ENCODE assay signal across 7 mouse cellular contexts in the genomic region with DNA sequence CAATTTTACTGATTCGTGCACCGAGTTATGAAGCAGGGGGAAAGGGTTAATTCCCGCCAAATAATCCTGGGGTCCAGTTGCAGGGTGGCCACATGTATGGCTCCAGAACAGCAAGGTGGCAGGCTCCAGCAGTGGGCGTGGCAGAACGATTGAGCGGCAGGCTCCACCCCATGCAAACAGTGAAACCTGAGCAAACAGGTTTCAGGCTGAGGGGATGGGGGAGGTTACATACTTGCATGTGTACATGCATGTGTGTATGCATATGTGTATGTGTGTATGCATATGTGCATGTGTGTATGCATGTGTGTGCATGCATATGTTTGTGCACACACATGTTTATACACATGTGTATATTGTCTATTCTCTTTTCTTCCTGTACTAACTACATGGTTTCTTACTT. TPM values are rescaled to one million over a fixed set of nuclear protein-coding genes. Genes with fewer than 3 reads are reported as not detected.
DNase-seq lines count a peak whose midpoint lies in the region; ATAC-seq and TF ChIP-seq lines count a peak whose summit lies in the region.
"Not testable (repeated sequence)": the region's sequence is repeated elsewhere in the genome, so short reads cannot be mapped to it uniquely, and the experiment has no call there.

No protein-coding gene starts in this region.

- H3K9ac ChIP-seq in heart, embryonic 12.5 days, result peak overlapping the region; percentile 36; the same call in 1 of the 2 replicates
- not testable (repeated sequence) for H3K9ac ChIP-seq in hindbrain, embryonic 15.5 days; lung, embryonic 14.5 days; midbrain, embryonic 15.5 days; stomach, embryonic 14.5 days (replicated peaks; ENCODE audit: low read depth, low read length)

- H3K4me1 ChIP-seq in forebrain, embryonic 10.5 days, result peaks cover 32% of the 10 kb centered on the region
- H3K4me1 ChIP-seq in heart, embryonic 12.5 days (replicated peaks), result peaks cover 17% of the 10 kb centered on the region
- peaks cover 26% of the 10 kb centered on the region for H3K4me1 ChIP-seq in hindbrain, embryonic 15.5 days (replicated peaks)
- H3K4me1 ChIP-seq in limb, embryonic 10.5 days, result peaks cover 22% of the 10 kb centered on the region
- not testable (repeated sequence) for H3K4me1 ChIP-seq in lung, embryonic 14.5 days (ENCODE audit: insufficient read depth); stomach, embryonic 14.5 days (ENCODE audit: control insufficient read depth, insufficient read depth, low read length)
- H3K4me1 ChIP-seq in midbrain, embryonic 15.5 days, result peaks cover 18% of the 10 kb centered on the region

- not testable (repeated sequence) for TF ChIP-seq CTCF in lung, embryonic 14.5 days (IDR thresholded peaks at IDR 0.05; ENCODE audit: low read depth)

- H3K9me3 ChIP-seq in forebrain, embryonic 10.5 days; heart, embryonic 12.5 days (replicated peaks); hindbrain, embryonic 15.5 days; limb, embryonic 10.5 days (replicated peaks); lung, embryonic 14.5 days (ENCODE audit: low read depth, low read length); midbrain, embryonic 15.5 days; stomach, embryonic 14.5 days (ENCODE audit: control insufficient read depth, low read depth, low read length): not testable (repeated sequence)

- H3K4me2 ChIP-seq in heart, embryonic 12.5 days, result peak overlapping the region; percentile 84
- peak overlapping the region; percentile 43 for H3K4me2 ChIP-seq in hindbrain, embryonic 15.5 days
- peak overlapping the region; percentile 60 for H3K4me2 ChIP-seq in lung, embryonic 14.5 days
- peak overlapping the region; percentile 37 for H3K4me2 ChIP-seq in midbrain, embryonic 15.5 days
- peak overlapping the region; percentile 41 for H3K4me2 ChIP-seq in stomach, embryonic 14.5 days (replicated peaks; ENCODE audit: low read depth, low read length)

- peak overlapping the region; percentile 38 for H3K4me3 ChIP-seq in forebrain, embryonic 10.5 days
- H3K4me3 ChIP-seq in heart, embryonic 12.5 days, result peak overlapping the region; percentile 26
- 0 out of 2 replicates have a peak overlapping the region, but pooled peaks have one; percentile 11 for H3K4me3 ChIP-seq in hindbrain, embryonic 15.5 days
- H3K4me3 ChIP-seq in limb, embryonic 10.5 days, result peak overlapping the region; percentile 32
- H3K4me3 ChIP-seq in lung, embryonic 14.5 days (ENCODE audit: low read depth, low read length), result not testable (repeated sequence)
- H3K4me3 ChIP-seq in midbrain, embryonic 15.5 days, result peak overlapping the region; percentile 13; the same call in 1 of the 2 replicates
- H3K4me3 ChIP-seq in stomach, embryonic 14.5 days (ENCODE audit: low read depth, low read length), result peak overlapping the region; percentile 6; the same call in 1 of the 2 replicates

- ATAC-seq in heart, embryonic 12.5 days (ENCODE audit: insufficient number of reproducible peaks, low FRiP score); hindbrain, embryonic 15.5 days (ENCODE audit: low FRiP score, low read depth): not testable (repeated sequence)
- peak; percentile 50; the same call in 1 of the 2 replicates for ATAC-seq in lung, embryonic 14.5 days (ENCODE audit: insufficient read depth)
- peak; percentile 17; the same call in 1 of the 2 replicates for ATAC-seq in midbrain, embryonic 15.5 days (replicated peaks)
- ATAC-seq in stomach, embryonic 14.5 days (ENCODE audit: insufficient number of reproducible peaks, insufficient read depth, low FRiP score, low read depth), result peak; percentile 53; the same call in 1 of the 2 replicates

- not testable (repeated sequence) for H3K27ac ChIP-seq in forebrain, embryonic 10.5 days; heart, embryonic 12.5 days (ENCODE audit: poor library complexity, severe bottlenecking); hindbrain, embryonic 15.5 days (replicated peaks); limb, embryonic 10.5 days; lung, embryonic 14.5 days (ENCODE audit: low read depth); midbrain, embryonic 15.5 days; stomach, embryonic 14.5 days (ENCODE audit: low read length)

- not testable (repeated sequence) for DNase-seq in forebrain, embryonic 10.5 days (ENCODE audit: extremely low spot score, low spot score)
- peak; percentile 40 for DNase-seq in limb, embryonic 10.5 days (ENCODE audit: low spot score)
- peak; percentile 42 for DNase-seq in lung, embryonic 14.5 days

- WGBS in forebrain, embryonic 10.5 days, result 10% methylated on average over 6 of the region's 6 CpGs
- WGBS in heart, embryonic 12.5 days, result 15% methylated on average over 6 of the region's 6 CpGs
- WGBS in hindbrain, embryonic 15.5 days, result 11% methylated on average over 6 of the region's 6 CpGs
- WGBS in limb, embryonic 10.5 days, result 10% methylated on average over 6 of the region's 6 CpGs
- WGBS in lung, embryonic 14.5 days, result 14% methylated on average over 6 of the region's 6 CpGs
- 14% methylated on average over 6 of the region's 6 CpGs for WGBS in midbrain, embryonic 15.5 days
- WGBS in stomach, embryonic 14.5 days, result 4% methylated on average over 6 of the region's 6 CpGs

- H3K36me3 ChIP-seq in forebrain, embryonic 10.5 days (replicated peaks); heart, embryonic 12.5 days; hindbrain, embryonic 15.5 days; limb, embryonic 10.5 days; lung, embryonic 14.5 days (ENCODE audit: insufficient read depth); midbrain, embryonic 15.5 days (replicated peaks); stomach, embryonic 14.5 days (ENCODE audit: control insufficient read depth, insufficient read depth, low read length): not testable (repeated sequence)

- H3K27me3 ChIP-seq in forebrain, embryonic 10.5 days (ENCODE audit: poor library complexity, severe bottlenecking), result peaks cover 28% of the 10 kb centered on the region
- H3K27me3 ChIP-seq in heart, embryonic 12.5 days (replicated peaks); hindbrain, embryonic 15.5 days; lung, embryonic 14.5 days (ENCODE audit: insufficient read depth, low read length); midbrain, embryonic 15.5 days (replicated peaks); stomach, embryonic 14.5 days (ENCODE audit: control insufficient read depth, insufficient read depth, low read length): not testable (repeated sequence)
- H3K27me3 ChIP-seq in limb, embryonic 10.5 days (ENCODE audit: low read depth, poor library complexity, severe bottlenecking), result peaks cover 21% of the 10 kb centered on the region

RNA-seq across cellular contexts. Expression of gene Epb41l3, which starts 46.9 kb away (rescaled TPM):
- polyA plus RNA-seq in forebrain, embryonic 10.5 days (2016; fragmentation: Nextera tagmentation; extraction: Ambion mirVana), result 49.1 and 50.8 TPM in 2 replicates
- polyA plus RNA-seq in heart, embryonic 12.5 days (2016; fragmentation: Nextera tagmentation; extraction: Ambion mirVana), result 140 and 144 TPM in 2 replicates
- polyA plus RNA-seq in hindbrain, embryonic 15.5 days (2015; fragmentation: Nextera tagmentation; extraction: Ambion mirVana), result 91.8 and 95.4 TPM in 2 replicates
- polyA plus RNA-seq in limb, embryonic 10.5 days (2016; fragmentation: Nextera tagmentation; extraction: Ambion mirVana), result 39.9 and 58.5 TPM in 2 replicates
- 62.0 and 64.0 TPM in 2 replicates for polyA plus RNA-seq in lung, embryonic 14.5 days (2014; fragmentation: Nextera tagmentation; extraction: Ambion mirVana)
- 64.0 and 71.0 TPM in 2 replicates for polyA plus RNA-seq in midbrain, embryonic 15.5 days (2015; fragmentation: Nextera tagmentation; extraction: Ambion mirVana)
- 75.0 and 77.9 TPM in 2 replicates for polyA plus RNA-seq in stomach, embryonic 14.5 days (2014; fragmentation: Nextera tagmentation; extraction: Ambion mirVana)
